Mouse (Mus musculus) ES-E14 (cell line): Measurements from ENCODE around the gene Cyth4.

ENCODE experiments used
- CHD2 ChIP-seq: IDR thresholded peaks from 2 replicates; pipeline ENCODE4 v1.6.1; 2014; ENCODE audit warnings: mild to moderate bottlenecking, low read depth, low read length, inconsistent platforms
- HCFC1 ChIP-seq: IDR thresholded peaks from 2 replicates; pipeline ENCODE4 v1.6.1; 2012; ENCODE audit warnings: low read length, inconsistent platforms, borderline replicate concordance; ENCODE audit not compliant: insufficient read depth
- ZC3H11A ChIP-seq: IDR thresholded peaks from 2 replicates; pipeline ENCODE4 v1.6.1; 2012; ENCODE audit warnings: low read depth, mild to moderate bottlenecking, inconsistent platforms, low read length, borderline replicate concordance

- no peak for TF ChIP-seq ZC3H11A
- no peak for TF ChIP-seq HCFC1
- no peak for TF ChIP-seq CHD2
Measured at GRCm38 (mm10) chr15:78588900-78589299, 7.9 kb upstream of the Cyth4 start.
